Mouse (Mus musculus): Measurements from ENCODE around the gene Pgm1. TPM values are rescaled to one million over a fixed set of nuclear protein-coding genes. Genes with fewer than 3 reads are reported as not detected.

Gene Pgm1
- polyA plus RNA-seq, 1 experiment from 2014 or later, result 61.3 TPM

DNA sequence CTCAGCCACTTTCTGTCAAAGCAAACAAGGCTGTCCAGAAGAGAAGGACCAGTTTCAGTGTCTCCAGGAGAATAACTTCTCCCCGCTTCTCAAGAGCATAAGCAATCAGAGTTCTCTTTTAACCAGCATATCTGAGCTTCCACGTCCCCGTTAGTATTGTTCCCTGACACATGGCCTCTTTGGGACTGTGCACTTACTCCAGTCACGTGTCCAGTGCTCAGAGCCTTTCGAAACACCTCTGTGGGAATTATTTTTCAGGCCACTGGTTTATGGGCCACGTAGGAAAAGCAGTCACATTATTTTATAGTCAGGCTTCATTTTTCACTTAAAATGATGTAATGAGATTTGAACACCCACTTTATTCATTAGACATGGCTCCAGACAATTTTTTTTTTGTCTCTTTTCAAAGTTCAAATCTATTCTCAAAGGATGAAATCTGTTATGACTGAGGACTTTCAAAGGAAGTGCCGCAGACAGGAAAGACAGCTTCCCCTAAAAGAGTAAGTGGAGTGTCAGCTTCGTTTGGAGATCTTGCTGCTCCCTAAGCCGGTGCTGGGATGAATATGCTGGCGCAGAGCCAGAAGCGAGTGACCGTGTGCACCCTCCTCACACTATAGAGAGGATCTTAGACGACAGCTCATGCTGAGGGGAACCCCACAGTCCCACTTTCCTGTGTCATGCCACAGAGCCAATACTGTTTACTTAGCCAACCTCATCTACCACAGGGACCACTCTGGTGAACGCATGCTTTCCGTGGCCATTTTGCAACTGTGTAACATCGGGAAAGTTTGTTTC, 10.7 kb downstream of the Pgm1 start:
- no peak for DNase-seq (ENCODE audit: low spot score)
- Histone ChIP-seq H3K36me3 (0 out of 2 replicates have a peak, but pooled peaks cover 2% of the 10 kb centered on the region), H3K4me1 (replicated peaks) (peaks cover 8% of the 10 kb centered on the region; the same call in 1 of the 2 replicates), H3K27me3 (ENCODE audit: insufficient read depth, poor library complexity, severe bottlenecking) (no peaks in the 10 kb centered on the region), H3K4me3 (no peak overlapping the region), H3K9me3 (no peaks in the 10 kb centered on the region), H3K27ac (no peak overlapping the region)
- WGBS, result 85% methylated on average over 16 of the region's 16 CpGs

DNA sequence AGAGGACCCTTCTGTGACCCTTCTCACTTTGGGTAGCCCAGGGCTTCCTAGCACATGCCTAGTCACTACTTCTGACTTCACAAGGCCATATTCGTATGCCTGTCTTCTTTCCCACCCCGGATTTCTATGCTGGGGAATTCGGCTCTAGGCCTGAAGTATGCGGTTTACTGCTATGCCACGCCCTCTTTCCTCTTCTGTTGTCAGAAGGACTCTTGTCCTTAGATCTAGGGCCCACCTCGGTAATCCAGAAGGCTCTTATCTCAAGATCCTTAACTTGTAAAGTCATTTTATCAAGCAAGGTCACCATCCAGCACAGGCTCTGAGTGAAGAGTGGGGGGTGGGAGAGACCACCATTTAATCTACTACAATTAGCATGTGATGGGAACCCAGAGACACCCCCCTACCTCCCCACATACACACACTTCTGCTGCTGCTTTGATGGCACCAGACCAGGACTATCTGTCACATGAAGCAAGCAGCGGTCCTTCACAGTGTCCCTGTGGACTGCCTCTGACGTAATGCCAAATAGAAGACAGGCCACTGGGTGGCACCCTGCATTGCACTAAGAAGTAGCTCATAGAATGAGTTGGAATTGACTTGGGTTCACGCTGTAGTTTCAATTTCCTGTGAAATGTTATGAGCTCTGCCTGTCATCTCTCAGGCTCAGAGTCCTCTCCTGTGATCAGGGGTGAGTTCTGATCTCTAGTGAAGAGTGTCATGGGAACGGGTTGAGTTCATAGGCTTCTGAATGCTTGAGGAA, 12.6 kb downstream of the Pgm1 start:
- DNase-seq (ENCODE audit: low spot score), result no peak
- no peaks in the 10 kb centered on the region for H3K36me3 ChIP-seq
- peaks cover 8% of the 10 kb centered on the region; the same call in 1 of the 2 replicates for H3K4me1 ChIP-seq (replicated peaks)
- H3K27ac ChIP-seq, result no peak overlapping the region
- H3K4me3 ChIP-seq, result no peak overlapping the region
- WGBS, result 81% methylated on average over 10 of the region's 10 CpGs
- no peaks in the 10 kb centered on the region for H3K27me3 ChIP-seq (ENCODE audit: insufficient read depth, poor library complexity, severe bottlenecking)
- no peaks in the 10 kb centered on the region for H3K9me3 ChIP-seq

DNA sequence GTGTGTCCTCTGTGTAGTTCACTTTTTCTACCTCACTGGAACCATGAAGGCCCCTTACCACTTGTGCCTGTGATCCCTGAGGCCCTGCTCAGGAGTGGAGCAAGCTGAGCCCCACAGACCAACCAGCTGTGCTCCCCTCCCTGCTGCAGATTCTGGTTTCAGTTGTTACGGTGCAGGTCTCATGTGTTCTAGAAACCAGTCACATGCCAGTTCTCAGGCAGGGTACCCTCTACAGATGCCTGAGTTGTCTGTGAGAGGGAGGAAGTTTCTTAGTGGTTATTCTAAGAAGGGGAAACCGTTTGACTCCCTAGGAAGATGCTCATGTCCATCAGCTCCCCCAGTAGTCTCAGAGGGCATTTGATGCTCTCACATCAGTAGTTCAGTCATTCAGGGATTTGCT, 15.4 kb downstream of the Pgm1 start:
- WGBS, result 76% methylated on average over 2 of the region's 2 CpGs

DNA sequence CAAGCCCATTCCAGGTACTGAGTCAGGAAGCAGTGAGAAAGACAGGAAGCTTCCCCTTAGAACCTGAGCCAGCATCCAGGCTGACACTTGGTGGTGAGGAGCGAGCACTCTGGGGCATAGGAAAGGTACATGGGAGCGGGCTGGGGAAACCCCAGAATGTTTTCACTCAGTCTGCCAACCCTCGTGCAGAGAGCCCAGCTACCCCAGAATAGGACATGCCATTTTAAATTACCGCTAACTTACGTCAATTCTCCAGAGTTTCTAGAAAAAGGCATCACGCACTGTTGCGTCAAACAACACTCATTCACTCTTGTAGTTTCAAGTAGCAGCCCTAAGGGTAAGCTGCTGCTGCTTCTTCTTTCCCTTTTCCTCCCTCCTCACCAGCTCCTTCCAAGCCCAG, 15.8 kb downstream of the Pgm1 start:
- WGBS, result 92% methylated on average over 7 of the region's 7 CpGs

More for the DNA sequence above, 15.4 kb downstream of the Pgm1 start:
- H3K27me3 ChIP-seq (ENCODE audit: insufficient read depth, poor library complexity, severe bottlenecking), result no peaks in the 10 kb centered on the region
- H3K9me3 ChIP-seq, result no peaks in the 10 kb centered on the region
- no peak for DNase-seq (ENCODE audit: low spot score)
- H3K4me1 ChIP-seq (replicated peaks), result peaks cover 8% of the 10 kb centered on the region; the same call in 1 of the 2 replicates
- H3K4me3 ChIP-seq, result no peak overlapping the region
- no peaks in the 10 kb centered on the region for H3K36me3 ChIP-seq
- H3K27ac ChIP-seq, result no peak overlapping the region

DNA sequence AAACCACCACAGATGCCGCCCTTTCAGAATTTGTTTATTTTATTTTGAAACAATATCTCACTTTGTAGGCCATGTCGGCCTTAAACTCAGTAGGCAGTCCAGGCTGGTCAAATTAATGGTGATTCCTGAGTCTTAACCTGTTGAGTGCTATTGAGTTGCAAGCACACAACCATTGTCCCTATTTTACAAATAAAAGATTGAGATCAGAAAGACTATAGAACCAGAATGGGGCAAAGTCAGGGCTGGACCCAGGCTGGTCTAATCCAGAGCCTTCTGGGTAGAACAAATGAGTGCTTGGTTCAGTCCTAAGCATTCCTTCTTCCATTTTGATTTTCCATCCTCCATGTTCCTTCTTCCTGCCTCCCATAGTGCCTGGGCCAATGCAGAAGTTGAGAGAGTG, 17.3 kb downstream of the Pgm1 start:
- no peak for DNase-seq (ENCODE audit: low spot score)
- no peaks in the 10 kb centered on the region for H3K36me3 ChIP-seq
- H3K27me3 ChIP-seq (ENCODE audit: insufficient read depth, poor library complexity, severe bottlenecking), result no peaks in the 10 kb centered on the region
- H3K9me3 ChIP-seq, result no peaks in the 10 kb centered on the region
- H3K4me1 ChIP-seq (replicated peaks), result peaks cover 8% of the 10 kb centered on the region; the same call in 1 of the 2 replicates
- no peak overlapping the region for H3K27ac ChIP-seq
- H3K4me3 ChIP-seq, result no peak overlapping the region
- 87% methylated on average over 2 of the region's 2 CpGs for WGBS

More for the DNA sequence above, 15.8 kb downstream of the Pgm1 start:
- no peaks in the 10 kb centered on the region for H3K36me3 ChIP-seq
- H3K27me3 ChIP-seq (ENCODE audit: insufficient read depth, poor library complexity, severe bottlenecking), result no peaks in the 10 kb centered on the region
- no peaks in the 10 kb centered on the region for H3K9me3 ChIP-seq
- no peak overlapping the region for H3K27ac ChIP-seq
- DNase-seq (ENCODE audit: low spot score), result no peak
- peaks cover 8% of the 10 kb centered on the region; the same call in 1 of the 2 replicates for H3K4me1 ChIP-seq (replicated peaks)
- H3K4me3 ChIP-seq, result no peak overlapping the region

DNA sequence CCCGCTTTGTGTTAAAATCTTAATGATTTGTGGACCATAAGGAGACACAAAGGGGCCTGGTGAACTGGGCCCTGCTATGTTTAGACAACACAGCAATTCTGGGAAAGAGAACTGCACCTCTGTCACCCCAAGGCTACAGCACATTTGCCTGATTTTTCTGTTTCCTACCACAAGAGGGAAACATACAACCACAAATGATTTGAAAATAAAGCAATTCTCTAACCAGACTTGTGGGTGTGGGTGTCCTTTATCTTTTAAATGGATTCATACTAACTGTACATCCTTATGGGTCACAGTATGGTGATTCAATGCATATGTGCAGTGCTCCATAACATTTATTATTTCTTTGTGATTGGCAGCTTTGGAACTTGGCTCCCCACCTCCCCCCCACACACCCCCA, 18.0 kb downstream of the Pgm1 start:
- WGBS, result 87% methylated on average over 1 of the region's 1 CpGs
- DNase-seq (ENCODE audit: low spot score), result no peak

DNA sequence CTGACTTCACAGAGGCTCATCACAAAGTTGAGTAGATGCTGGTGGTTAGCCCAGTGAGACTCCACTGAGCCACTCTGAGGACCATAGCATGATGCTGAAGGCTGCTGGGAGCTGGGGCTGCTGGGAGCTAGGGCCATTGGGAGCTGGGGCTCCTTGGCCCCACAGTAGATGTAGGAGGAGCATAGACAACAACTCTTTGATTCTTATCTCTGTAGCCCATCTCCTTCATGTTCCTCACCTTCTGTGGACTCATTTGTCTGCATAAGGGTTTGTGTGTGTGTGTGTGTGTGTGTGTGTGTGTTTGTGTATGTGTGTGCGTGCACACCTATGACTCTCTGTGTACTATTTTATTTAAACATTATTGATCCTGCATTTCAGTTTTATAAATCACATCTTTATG, 18.7 kb downstream of the Pgm1 start:
- WGBS, result 85% methylated on average over 1 of the region's 1 CpGs
- no peaks in the 10 kb centered on the region for H3K27me3 ChIP-seq (ENCODE audit: insufficient read depth, poor library complexity, severe bottlenecking)

More for the DNA sequence above, 18.0 kb downstream of the Pgm1 start:
- Histone ChIP-seq H3K27me3 (ENCODE audit: insufficient read depth, poor library complexity, severe bottlenecking) (no peaks in the 10 kb centered on the region), H3K9me3 (no peaks in the 10 kb centered on the region), H3K36me3 (no peaks in the 10 kb centered on the region), H3K4me3 (no peak overlapping the region), H3K27ac (no peak overlapping the region), H3K4me1 (replicated peaks) (peaks cover 8% of the 10 kb centered on the region; the same call in 1 of the 2 replicates)

DNA sequence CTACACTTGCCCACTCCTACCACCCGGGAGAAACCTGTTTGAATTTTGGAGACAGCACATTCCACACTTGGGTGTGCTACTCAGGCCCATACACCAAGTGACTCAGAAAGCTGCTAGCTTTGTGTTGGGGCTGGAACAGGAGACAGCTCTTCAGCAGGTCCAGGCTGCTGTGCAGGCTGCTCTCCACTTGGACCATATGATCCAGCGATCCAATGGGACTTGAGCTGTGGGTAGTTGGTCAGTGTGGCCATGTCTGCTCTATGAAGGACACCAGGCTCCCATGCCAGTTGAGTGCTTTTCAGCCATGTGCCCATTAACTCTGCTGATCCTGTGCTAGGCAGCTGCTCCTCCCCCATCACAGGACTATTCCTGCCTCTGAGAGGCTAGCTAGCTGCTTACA, 24.7 kb downstream of the Pgm1 start:
- peaks cover 6% of the 10 kb centered on the region; the same call in 1 of the 2 replicates for H3K4me1 ChIP-seq (replicated peaks)
- H3K36me3 ChIP-seq, result no peaks in the 10 kb centered on the region
- 92% methylated on average over 2 of the region's 2 CpGs for WGBS
- no peaks in the 10 kb centered on the region for H3K9me3 ChIP-seq
- H3K27ac ChIP-seq, result no peak overlapping the region
- H3K4me3 ChIP-seq, result no peak overlapping the region
- no peaks in the 10 kb centered on the region for H3K27me3 ChIP-seq (ENCODE audit: insufficient read depth, poor library complexity, severe bottlenecking)
- DNase-seq (ENCODE audit: low spot score), result no peak

More for the DNA sequence above, 18.7 kb downstream of the Pgm1 start:
- no peak overlapping the region for H3K27ac ChIP-seq
- no peaks in the 10 kb centered on the region for H3K36me3 ChIP-seq
- H3K4me3 ChIP-seq, result no peak overlapping the region
- H3K4me1 ChIP-seq (replicated peaks), result peaks cover 8% of the 10 kb centered on the region; the same call in 1 of the 2 replicates
- H3K9me3 ChIP-seq, result no peaks in the 10 kb centered on the region
- DNase-seq (ENCODE audit: low spot score), result no peak

DNA sequence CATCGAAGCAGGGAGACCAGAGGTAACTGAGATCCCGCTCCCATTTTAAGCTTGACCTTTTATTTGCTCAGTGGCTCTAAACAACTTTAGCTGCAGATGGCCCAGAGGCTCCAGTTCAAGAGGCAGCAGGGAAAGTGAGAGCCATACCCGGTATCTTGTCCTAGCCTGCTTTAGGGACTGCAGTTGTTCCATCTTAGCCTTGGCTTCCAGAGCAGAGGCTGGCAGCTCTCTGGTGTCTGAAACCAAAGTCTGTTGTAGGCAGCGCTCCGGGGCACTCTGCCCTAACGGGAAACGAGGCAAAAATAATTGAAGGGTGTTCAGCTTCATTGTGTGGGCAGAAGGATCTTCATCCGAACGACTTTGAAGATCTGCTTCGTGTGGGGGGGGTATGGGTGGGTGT, 26.2 kb downstream of the Pgm1 start:
- DNase-seq (ENCODE audit: low spot score), result no peak
- H3K27ac ChIP-seq, result no peak overlapping the region
- peaks cover 6% of the 10 kb centered on the region; the same call in 1 of the 2 replicates for H3K4me1 ChIP-seq (replicated peaks)
- no peaks in the 10 kb centered on the region for H3K9me3 ChIP-seq
- no peaks in the 10 kb centered on the region for H3K36me3 ChIP-seq
- 83% methylated on average over 10 of the region's 10 CpGs for WGBS
- no peak overlapping the region for H3K4me3 ChIP-seq
- H3K27me3 ChIP-seq (ENCODE audit: insufficient read depth, poor library complexity, severe bottlenecking), result no peaks in the 10 kb centered on the region

DNA sequence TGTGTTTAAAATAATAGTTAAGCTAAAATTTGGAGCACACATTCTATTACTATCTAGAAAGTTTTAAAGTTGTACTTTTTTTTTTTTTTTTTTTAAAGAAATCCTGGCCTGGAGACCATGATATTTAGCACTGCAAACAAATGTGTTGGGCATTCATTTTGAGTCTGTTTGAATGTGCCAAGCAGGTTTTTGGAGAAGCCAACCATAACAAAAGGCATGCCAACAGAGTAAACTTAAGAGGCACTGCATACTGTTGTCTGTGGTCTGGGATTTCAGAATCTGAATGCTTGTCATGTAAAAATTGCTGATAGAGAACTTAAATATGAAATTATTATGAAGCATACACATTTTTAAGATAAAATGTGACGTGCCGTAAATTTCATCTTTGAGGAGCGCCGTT, 28.0 kb downstream of the Pgm1 start:
- WGBS, result 95% methylated on average over 4 of the region's 4 CpGs
- no peak for DNase-seq (ENCODE audit: low spot score)
- Histone ChIP-seq H3K27ac (no peak overlapping the region), H3K9me3 (no peaks in the 10 kb centered on the region), H3K27me3 (ENCODE audit: insufficient read depth, poor library complexity, severe bottlenecking) (no peaks in the 10 kb centered on the region), H3K4me3 (no peak overlapping the region), H3K36me3 (no peaks in the 10 kb centered on the region), H3K4me1 (replicated peaks) (peaks cover 6% of the 10 kb centered on the region; the same call in 1 of the 2 replicates)

DNA sequence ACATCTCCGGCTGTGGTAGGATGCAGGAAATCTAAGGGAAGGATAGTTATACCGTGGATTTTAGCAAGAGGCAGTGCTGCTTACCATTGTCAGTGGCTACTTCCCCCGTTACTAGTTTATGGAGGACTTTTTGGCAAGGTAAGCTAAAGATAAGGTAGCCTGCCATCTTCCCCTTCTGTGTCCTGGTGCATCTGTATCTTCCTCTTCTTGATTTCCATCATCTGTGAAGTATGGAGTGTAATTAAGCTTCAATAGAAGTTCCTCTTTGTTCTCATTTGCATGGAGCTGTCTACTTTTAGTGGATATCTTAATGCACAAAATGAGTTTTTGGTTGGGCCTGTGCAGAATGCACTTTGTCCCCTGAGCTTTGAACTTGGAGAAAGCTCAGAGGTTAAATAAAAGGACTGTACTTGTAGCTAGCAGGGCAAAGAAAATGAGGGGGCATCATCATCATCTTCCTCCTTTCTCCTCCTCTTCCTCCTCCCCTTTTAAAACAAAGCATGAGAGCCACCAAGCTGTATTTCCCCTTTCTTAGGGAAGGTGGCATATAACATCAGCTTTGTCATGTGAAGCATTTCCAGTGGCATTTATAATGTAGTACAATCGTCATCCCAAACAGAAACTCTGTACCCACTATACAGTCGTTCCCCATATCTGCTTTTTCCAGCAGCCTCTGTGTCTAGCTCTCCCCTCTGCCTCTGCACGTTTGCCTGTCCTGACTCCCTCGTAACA, 29.0 kb downstream of the Pgm1 start:
- H3K27ac ChIP-seq, result no peak overlapping the region
- no peak overlapping the region for H3K4me3 ChIP-seq
- no peaks in the 10 kb centered on the region for H3K36me3 ChIP-seq
- peaks cover 6% of the 10 kb centered on the region; the same call in 1 of the 2 replicates for H3K4me1 ChIP-seq (replicated peaks)
- no peak for DNase-seq (ENCODE audit: low spot score)
- WGBS, result 85% methylated on average over 7 of the region's 7 CpGs
- no peaks in the 10 kb centered on the region for H3K27me3 ChIP-seq (ENCODE audit: insufficient read depth, poor library complexity, severe bottlenecking)
- H3K9me3 ChIP-seq, result no peaks in the 10 kb centered on the region

DNA sequence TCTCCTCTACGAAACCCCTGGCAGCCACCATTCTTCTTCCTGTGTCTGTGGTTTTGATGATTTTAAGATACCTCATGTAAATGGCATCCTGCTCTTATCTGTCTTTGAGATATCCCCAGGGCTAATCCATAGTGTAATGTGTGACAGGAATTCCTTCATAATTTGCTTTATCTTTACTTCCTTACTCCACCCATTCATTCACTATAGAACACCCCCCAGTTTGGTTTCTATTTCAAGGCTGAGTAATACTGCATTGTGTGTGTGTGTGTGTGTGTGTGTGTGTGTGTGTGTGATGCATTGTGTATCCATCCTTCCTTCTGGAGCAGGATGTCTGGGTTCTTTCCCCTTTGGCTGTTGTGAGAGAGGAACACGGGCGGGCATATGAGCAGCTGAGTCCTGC, 30.1 kb downstream of the Pgm1 start:
- Histone ChIP-seq H3K27ac (no peak overlapping the region), H3K4me1 (replicated peaks) (peaks cover 6% of the 10 kb centered on the region; the same call in 1 of the 2 replicates), H3K9me3 (no peaks in the 10 kb centered on the region), H3K4me3 (no peak overlapping the region), H3K36me3 (peaks cover 9% of the 10 kb centered on the region), H3K27me3 (ENCODE audit: insufficient read depth, poor library complexity, severe bottlenecking) (no peaks in the 10 kb centered on the region)
- WGBS, result 85% methylated on average over 3 of the region's 3 CpGs
- no peak for DNase-seq (ENCODE audit: low spot score)
